Mouse (Mus musculus): Measurements from ENCODE around the gene Cdkal1. TPM values are rescaled to one million over a fixed set of nuclear protein-coding genes. Genes with fewer than 3 reads are reported as not detected.

The Cdkal1 gene
- total and polyA plus RNA-seq, 2 experiments from 2014 or later: 11.1 to 18.9 TPM

DNA sequence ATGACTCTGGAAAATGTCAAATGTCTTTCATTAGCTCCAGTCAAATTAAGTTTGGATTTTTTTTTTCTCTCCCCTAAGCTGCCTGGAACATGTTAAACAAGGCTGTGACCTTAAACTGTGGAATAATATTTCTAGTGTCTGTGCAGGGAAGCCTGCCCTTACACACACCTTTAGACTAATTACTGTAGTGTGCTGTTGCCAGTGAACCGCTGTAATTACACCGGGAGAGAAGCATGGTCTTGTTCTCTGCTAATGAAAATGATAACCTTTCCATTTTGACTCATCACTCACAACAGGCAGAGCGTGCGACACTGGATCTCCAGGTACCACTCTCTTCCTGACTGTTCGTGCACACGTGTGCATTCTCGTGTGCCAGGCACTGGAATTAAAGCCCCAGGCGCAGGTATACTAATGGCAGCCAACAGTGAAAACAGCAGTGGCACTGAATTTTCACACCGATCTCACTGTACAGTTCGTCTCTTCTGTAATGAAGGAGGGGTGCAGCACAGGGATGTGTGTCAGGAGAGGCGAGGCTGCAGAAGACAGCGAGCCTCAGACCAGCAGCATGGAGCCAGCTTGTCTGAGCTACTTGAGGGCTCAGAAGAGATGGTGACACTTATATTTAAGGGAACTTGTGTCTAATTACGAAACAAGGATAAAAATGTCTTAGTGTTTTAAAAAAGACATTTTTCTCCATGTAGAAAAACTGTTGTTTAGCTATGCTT, 490.4 kb downstream of the Cdkal1 start:
- peak; percentile 52 for ATAC-seq
- DNase-seq (ENCODE audit: low spot score): no peak
- Histone ChIP-seq H3K36me3 (ENCODE audit: insufficient read depth, low read length) (no peaks in the 10 kb centered on the region), H3K4me2 (ENCODE audit: low read depth, low read length) (no peak overlapping the region), H3K9me3 (ENCODE audit: low read length) (no peaks in the 10 kb centered on the region), H3K9ac (replicated peaks; ENCODE audit: low read length) (no peak overlapping the region), H3K4me3 (ENCODE audit: low read length) (no peak overlapping the region), H3K27me3 (ENCODE audit: insufficient read depth, low read length) (no peaks in the 10 kb centered on the region), H3K27ac (no peak overlapping the region), H3K4me1 (ENCODE audit: insufficient read depth, low read length) (no peaks in the 10 kb centered on the region)
- 51% methylated on average over 13 of the region's 13 CpGs for WGBS
- TF ChIP-seq CTCF (IDR thresholded peaks at IDR 0.05; ENCODE audit: low read depth): no peak

DNA sequence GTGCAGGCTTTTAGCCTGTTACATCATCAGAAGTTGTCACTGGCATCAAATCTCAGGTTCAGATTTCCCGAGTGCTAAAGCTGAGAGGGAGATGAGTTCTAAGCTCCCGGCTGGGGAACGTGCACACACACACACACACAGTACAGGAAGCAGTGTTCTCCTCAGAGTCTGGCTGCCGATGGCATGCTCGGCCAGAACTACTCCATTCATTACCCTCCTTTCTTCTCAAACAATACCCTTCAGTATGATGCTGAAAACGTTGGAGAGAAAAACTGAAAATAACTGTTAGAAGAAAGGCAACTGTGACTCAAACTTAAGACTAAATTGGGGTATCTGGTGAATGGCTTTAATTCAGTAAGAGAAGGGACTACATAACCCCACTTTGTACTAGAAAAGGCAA, 491.5 kb downstream of the Cdkal1 start:
- H3K4me1 ChIP-seq (ENCODE audit: insufficient read depth, low read length): no peaks in the 10 kb centered on the region
- no peak for DNase-seq (ENCODE audit: low spot score)
- no peak for TF ChIP-seq CTCF (IDR thresholded peaks at IDR 0.05; ENCODE audit: low read depth)
- ATAC-seq: no peak
- 0 out of 2 replicates have a peak overlapping the region, but pooled peaks have one; percentile 3 for H3K27ac ChIP-seq
- no peaks in the 10 kb centered on the region for H3K36me3 ChIP-seq (ENCODE audit: insufficient read depth, low read length)
- no peak overlapping the region for H3K4me2 ChIP-seq (ENCODE audit: low read depth, low read length)
- no peaks in the 10 kb centered on the region for H3K27me3 ChIP-seq (ENCODE audit: insufficient read depth, low read length)
- H3K9ac ChIP-seq (replicated peaks; ENCODE audit: low read length): no peak overlapping the region
- WGBS: 24% methylated on average over 6 of the region's 6 CpGs
- no peak overlapping the region for H3K4me3 ChIP-seq (ENCODE audit: low read length)
- no peaks in the 10 kb centered on the region for H3K9me3 ChIP-seq (ENCODE audit: low read length)

DNA sequence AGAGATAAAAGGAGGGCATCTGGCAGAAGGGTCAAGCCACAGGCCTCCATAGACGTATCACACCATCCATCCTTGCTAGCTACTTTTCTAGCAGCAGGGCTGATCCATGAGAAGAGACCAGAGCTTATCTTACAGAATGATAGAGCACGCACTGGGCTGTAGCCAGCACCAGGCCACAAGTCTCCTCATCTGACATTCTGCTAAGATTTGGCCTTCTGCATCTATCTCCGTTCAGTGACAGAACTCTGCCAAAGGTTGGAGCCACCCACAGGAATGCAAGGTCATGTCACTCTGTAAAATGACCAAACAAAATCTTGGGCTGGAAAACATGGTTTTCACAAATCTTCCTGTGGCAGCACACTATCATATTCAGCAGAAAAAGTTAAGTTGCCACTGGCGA, 493.6 kb downstream of the Cdkal1 start:
- H3K4me3 ChIP-seq (ENCODE audit: low read length): no peak overlapping the region
- H3K4me1 ChIP-seq (ENCODE audit: insufficient read depth, low read length): no peaks in the 10 kb centered on the region
- TF ChIP-seq CTCF (IDR thresholded peaks at IDR 0.05; ENCODE audit: low read depth): no peak
- no peaks in the 10 kb centered on the region for H3K36me3 ChIP-seq (ENCODE audit: insufficient read depth, low read length)
- ATAC-seq: no peak
- 95% methylated on average over 4 of the region's 4 CpGs for WGBS
- H3K27ac ChIP-seq: no peak overlapping the region
- no peak for DNase-seq (ENCODE audit: low spot score)
- H3K9ac ChIP-seq (replicated peaks; ENCODE audit: low read length): no peak overlapping the region
- no peaks in the 10 kb centered on the region for H3K9me3 ChIP-seq (ENCODE audit: low read length)
- no peak overlapping the region for H3K4me2 ChIP-seq (ENCODE audit: low read depth, low read length)
- no peaks in the 10 kb centered on the region for H3K27me3 ChIP-seq (ENCODE audit: insufficient read depth, low read length)

DNA sequence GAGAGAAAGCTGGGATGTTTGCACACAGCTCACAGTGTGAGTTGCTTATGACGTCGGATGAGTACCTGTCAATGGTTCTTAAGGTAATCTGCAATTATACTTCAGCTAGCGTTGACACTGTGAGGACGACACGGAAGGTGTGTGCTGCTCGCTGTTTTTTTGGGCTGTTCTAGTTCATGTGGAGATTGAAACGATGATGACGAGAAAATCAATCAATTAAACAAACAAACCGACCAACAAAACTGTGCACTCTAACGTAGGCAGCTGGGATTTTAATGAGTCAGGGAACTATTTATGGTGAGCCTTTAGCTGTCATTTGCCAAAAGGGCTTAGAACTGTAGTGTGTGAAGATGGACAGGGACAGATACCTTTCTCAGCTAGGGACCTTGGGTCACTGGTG, 494.6 kb downstream of the Cdkal1 start:
- Histone ChIP-seq H3K27me3 (ENCODE audit: insufficient read depth, low read length) (no peaks in the 10 kb centered on the region), H3K36me3 (ENCODE audit: insufficient read depth, low read length) (no peaks in the 10 kb centered on the region), H3K27ac (no peak overlapping the region), H3K9ac (replicated peaks; ENCODE audit: low read length) (no peak overlapping the region), H3K4me3 (ENCODE audit: low read length) (no peak overlapping the region), H3K4me1 (ENCODE audit: insufficient read depth, low read length) (peaks cover 9% of the 10 kb centered on the region; the same call in 1 of the 2 replicates), H3K9me3 (ENCODE audit: low read length) (no peaks in the 10 kb centered on the region), H3K4me2 (ENCODE audit: low read depth, low read length) (no peak overlapping the region)
- WGBS: 84% methylated on average over 10 of the region's 10 CpGs
- ATAC-seq (no peak), DNase-seq (ENCODE audit: low spot score) (no peak)
- no peak for TF ChIP-seq CTCF (IDR thresholded peaks at IDR 0.05; ENCODE audit: low read depth)

DNA sequence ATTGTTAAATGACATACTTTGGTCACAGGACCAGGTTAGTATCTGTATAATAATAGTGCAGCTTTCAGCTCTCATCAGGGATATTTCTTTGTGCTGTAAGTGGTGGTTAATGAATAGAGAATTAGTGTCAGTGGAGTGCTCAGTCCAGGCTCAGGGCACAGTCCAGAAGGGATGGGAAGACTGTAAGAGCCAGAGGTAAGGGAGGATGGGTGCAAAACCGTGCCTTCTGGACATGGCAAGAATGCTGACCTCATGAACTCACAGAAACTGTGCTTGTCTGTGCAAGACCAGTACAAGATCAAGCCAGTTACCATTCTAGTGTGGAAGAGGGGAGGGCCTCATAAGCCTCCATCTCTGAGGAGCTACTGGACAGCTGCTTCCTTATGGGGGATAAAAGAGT, 496.1 kb downstream of the Cdkal1 start:
- Histone ChIP-seq H3K4me2 (ENCODE audit: low read depth, low read length) (no peak overlapping the region), H3K4me1 (ENCODE audit: insufficient read depth, low read length) (peaks cover 14% of the 10 kb centered on the region), H3K9me3 (ENCODE audit: low read length) (no peaks in the 10 kb centered on the region), H3K27me3 (ENCODE audit: insufficient read depth, low read length) (no peaks in the 10 kb centered on the region), H3K36me3 (ENCODE audit: insufficient read depth, low read length) (no peaks in the 10 kb centered on the region), H3K4me3 (ENCODE audit: low read length) (no peak overlapping the region), H3K27ac (no peak overlapping the region), H3K9ac (replicated peaks; ENCODE audit: low read length) (no peak overlapping the region)
- 81% methylated on average over 1 of the region's 1 CpGs for WGBS
- ATAC-seq (no peak), DNase-seq (ENCODE audit: low spot score) (no peak)
- TF ChIP-seq CTCF (IDR thresholded peaks at IDR 0.05; ENCODE audit: low read depth): no peak

DNA sequence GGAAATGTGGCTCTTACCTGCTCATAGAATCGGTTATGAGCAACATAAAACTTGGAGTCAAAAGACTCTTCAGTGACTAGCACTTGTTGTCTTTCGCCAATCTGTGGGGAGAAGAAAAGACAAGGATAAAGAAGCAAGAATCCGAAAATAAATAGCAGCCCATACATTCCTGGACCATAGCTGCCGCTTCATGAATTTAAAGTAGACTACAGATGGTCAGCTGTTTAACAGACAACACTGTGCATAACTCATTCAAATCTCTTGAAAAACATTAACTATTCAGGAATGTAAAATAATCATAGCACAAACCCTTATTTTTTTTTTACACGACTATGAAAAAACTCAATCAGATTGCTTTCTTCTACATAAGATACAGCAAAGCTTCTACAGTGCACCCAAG, 498.0 kb downstream of the Cdkal1 start:
- Histone ChIP-seq H3K4me2 (ENCODE audit: low read depth, low read length) (no peak overlapping the region), H3K4me1 (ENCODE audit: insufficient read depth, low read length) (peaks cover 14% of the 10 kb centered on the region), H3K36me3 (ENCODE audit: insufficient read depth, low read length) (no peaks in the 10 kb centered on the region), H3K27ac (no peak overlapping the region), H3K9ac (replicated peaks; ENCODE audit: low read length) (no peak overlapping the region), H3K4me3 (ENCODE audit: low read length) (no peak overlapping the region), H3K9me3 (ENCODE audit: low read length) (no peaks in the 10 kb centered on the region), H3K27me3 (ENCODE audit: insufficient read depth, low read length) (no peaks in the 10 kb centered on the region)
- WGBS: 85% methylated on average over 5 of the region's 5 CpGs
- TF ChIP-seq CTCF (IDR thresholded peaks at IDR 0.05; ENCODE audit: low read depth): no peak
- DNase-seq (ENCODE audit: low spot score) (no peak), ATAC-seq (no peak)

DNA sequence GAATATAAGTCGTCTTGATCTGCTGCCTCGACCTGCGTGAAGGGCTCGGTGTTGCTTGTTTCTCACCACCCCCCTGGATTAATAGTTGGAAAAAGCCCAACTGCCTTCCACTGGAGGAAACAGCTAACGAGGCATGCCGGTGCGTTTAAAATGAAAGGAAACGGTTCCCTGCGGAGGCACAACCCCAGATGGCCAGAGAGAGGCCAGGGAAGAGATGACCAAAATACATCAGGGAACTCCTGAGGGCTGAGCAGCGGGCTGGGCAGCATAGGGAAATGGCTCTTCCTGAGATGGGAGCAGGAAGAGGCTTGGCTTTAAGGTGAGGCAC, 499.4 kb downstream of the Cdkal1 start:
- 17% methylated on average over 10 of the region's 10 CpGs for WGBS
- no peak overlapping the region for H3K4me3 ChIP-seq (ENCODE audit: low read length)
- peaks cover 14% of the 10 kb centered on the region for H3K4me1 ChIP-seq (ENCODE audit: insufficient read depth, low read length)
- no peak overlapping the region for H3K27ac ChIP-seq
- peak; percentile 54 for DNase-seq (ENCODE audit: low spot score)
- no peaks in the 10 kb centered on the region for H3K27me3 ChIP-seq (ENCODE audit: insufficient read depth, low read length)
- no peak overlapping the region for H3K9ac ChIP-seq (replicated peaks; ENCODE audit: low read length)
- H3K36me3 ChIP-seq (ENCODE audit: insufficient read depth, low read length): no peaks in the 10 kb centered on the region
- peak; percentile 52; the same call in 1 of the 2 replicates for ATAC-seq
- TF ChIP-seq CTCF (IDR thresholded peaks at IDR 0.05; ENCODE audit: low read depth): no peak
- no peaks in the 10 kb centered on the region for H3K9me3 ChIP-seq (ENCODE audit: low read length)
- no peak overlapping the region for H3K4me2 ChIP-seq (ENCODE audit: low read depth, low read length)
